Mouse (Mus musculus): Measurements from ENCODE around the gene Abca8a. TPM values are rescaled to one million over a fixed set of nuclear protein-coding genes. Genes with fewer than 3 reads are reported as not detected.

The Abca8a gene
- polyA plus RNA-seq, 1 experiment from 2014 or later, result not detected

DNA sequence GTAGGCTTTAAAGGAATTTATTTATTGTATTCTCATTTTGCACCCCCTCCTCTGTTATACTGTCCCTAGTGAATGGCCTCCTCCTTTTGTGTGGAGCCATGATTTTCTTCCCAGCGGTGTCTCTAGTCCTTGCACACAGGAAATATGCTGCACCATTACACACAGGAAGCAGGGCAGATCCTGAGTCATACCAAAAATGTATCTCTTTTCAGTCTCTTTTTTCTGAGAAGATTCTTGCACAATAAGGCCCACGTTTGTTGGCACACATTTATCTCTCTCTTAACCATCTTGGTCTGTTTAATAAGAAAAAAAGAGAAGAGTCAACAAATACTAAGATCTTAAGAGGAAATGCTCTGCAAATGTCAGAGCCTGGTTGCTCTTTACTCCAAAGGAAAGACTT lies 4.5 kb downstream of the Abca8a start:
- Histone ChIP-seq H3K27ac (ENCODE audit: low read depth, low read length) (no peak overlapping the region), H3K4me1 (ENCODE audit: control insufficient read depth, insufficient read depth, low read length) (no peaks in the 10 kb centered on the region), H3K4me3 (ENCODE audit: low read length) (no peak overlapping the region), H3K36me3 (ENCODE audit: control insufficient read depth, insufficient read depth, low read length) (no peaks in the 10 kb centered on the region), H3K27me3 (ENCODE audit: control insufficient read depth, insufficient read depth, low read length) (no peaks in the 10 kb centered on the region), H3K9me3 (ENCODE audit: control insufficient read depth, low read length) (no peaks in the 10 kb centered on the region), H3K4me2 (replicated peaks; ENCODE audit: low read depth, low read length) (no peak overlapping the region), H3K9ac (ENCODE audit: low read depth, low read length) (no peak overlapping the region)
- ATAC-seq (ENCODE audit: low FRiP score, low TSS enrichment), result no peak
- 74% methylated on average over 2 of the region's 2 CpGs for WGBS

DNA sequence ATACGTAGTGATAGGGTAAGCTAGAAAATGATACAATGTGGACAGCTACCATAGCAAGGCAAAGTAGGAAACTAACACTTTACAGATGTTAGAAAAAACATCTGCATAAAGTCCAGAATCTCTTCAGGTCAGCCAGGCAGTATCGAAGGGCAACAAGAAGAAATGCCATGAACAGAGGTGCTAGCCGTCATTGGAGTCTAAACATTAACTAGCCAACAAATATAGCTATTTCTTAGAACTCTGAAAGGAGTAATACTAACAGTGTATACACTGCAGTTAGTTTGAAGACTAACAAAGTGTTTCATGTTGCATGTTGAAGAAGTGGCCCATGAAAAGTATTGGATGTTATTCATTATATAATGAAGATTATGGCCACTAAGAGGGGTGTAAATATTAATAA lies 23.6 kb downstream of the Abca8a start:
- Histone ChIP-seq H3K4me1 (ENCODE audit: control insufficient read depth, insufficient read depth, low read length) (no peaks in the 10 kb centered on the region), H3K27ac (ENCODE audit: low read depth, low read length) (no peak overlapping the region), H3K4me2 (replicated peaks; ENCODE audit: low read depth, low read length) (no peak overlapping the region), H3K9me3 (ENCODE audit: control insufficient read depth, low read length) (no peaks in the 10 kb centered on the region), H3K4me3 (ENCODE audit: low read length) (no peak overlapping the region), H3K27me3 (ENCODE audit: control insufficient read depth, insufficient read depth, low read length) (no peaks in the 10 kb centered on the region), H3K36me3 (ENCODE audit: control insufficient read depth, insufficient read depth, low read length) (no peaks in the 10 kb centered on the region), H3K9ac (ENCODE audit: low read depth, low read length) (no peak overlapping the region)
- ATAC-seq (ENCODE audit: low FRiP score, low TSS enrichment), result no peak
- 82% methylated on average over 3 of the region's 3 CpGs for WGBS

DNA sequence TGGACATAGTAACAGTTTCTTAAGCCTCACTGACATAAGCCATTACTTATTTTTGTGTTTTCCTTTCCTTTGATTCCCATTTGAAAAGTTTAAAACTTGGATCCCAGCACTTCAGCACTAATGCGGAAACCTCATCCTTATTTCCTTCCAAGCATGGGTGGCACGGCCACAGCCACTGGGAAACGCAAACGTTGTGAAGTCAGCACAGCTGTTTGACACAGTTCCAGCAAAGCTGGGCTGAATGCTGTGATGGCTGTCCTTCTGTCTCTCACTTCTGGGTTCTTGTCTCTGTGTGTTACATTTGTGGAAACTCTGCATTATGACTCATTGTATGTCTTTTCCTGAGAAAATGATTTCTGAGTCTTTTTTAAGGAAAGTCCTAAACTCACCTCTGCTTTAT lies 34.7 kb downstream of the Abca8a start:
- Histone ChIP-seq H3K27me3 (ENCODE audit: control insufficient read depth, insufficient read depth, low read length) (no peaks in the 10 kb centered on the region), H3K27ac (ENCODE audit: low read depth, low read length) (no peak overlapping the region), H3K36me3 (ENCODE audit: control insufficient read depth, insufficient read depth, low read length) (no peaks in the 10 kb centered on the region), H3K4me1 (ENCODE audit: control insufficient read depth, insufficient read depth, low read length) (no peaks in the 10 kb centered on the region), H3K4me2 (replicated peaks; ENCODE audit: low read depth, low read length) (no peak overlapping the region), H3K9ac (ENCODE audit: low read depth, low read length) (no peak overlapping the region), H3K9me3 (ENCODE audit: control insufficient read depth, low read length) (no peaks in the 10 kb centered on the region), H3K4me3 (ENCODE audit: low read length) (no peak overlapping the region)
- no peak for ATAC-seq (ENCODE audit: low FRiP score, low TSS enrichment)
- 68% methylated on average over 4 of the region's 4 CpGs for WGBS

DNA sequence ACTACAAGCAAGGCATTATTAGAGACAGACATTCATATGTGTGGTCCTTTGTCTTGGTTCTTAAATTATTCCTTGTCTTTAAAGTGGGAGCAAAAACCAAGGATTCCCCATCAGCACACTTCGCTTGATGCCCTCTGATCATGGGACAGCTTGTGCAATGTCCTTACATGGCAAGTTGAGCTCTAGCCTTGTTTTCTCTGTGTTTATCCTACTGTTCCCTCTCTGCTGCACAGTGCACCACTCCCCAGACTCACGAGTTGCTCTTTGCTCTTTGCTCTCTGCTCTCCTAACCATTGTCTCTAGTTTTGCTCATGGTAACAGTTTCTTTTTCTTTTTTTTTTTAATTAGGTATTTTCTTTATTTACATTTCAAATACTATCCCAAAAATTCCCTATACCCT lies 35.7 kb downstream of the Abca8a start:
- Histone ChIP-seq H3K27ac (ENCODE audit: low read depth, low read length) (no peak overlapping the region), H3K9ac (ENCODE audit: low read depth, low read length) (no peak overlapping the region), H3K4me2 (replicated peaks; ENCODE audit: low read depth, low read length) (no peak overlapping the region), H3K4me1 (ENCODE audit: control insufficient read depth, insufficient read depth, low read length) (no peaks in the 10 kb centered on the region), H3K9me3 (ENCODE audit: control insufficient read depth, low read length) (no peaks in the 10 kb centered on the region), H3K4me3 (ENCODE audit: low read length) (no peak overlapping the region), H3K36me3 (ENCODE audit: control insufficient read depth, insufficient read depth, low read length) (no peaks in the 10 kb centered on the region), H3K27me3 (ENCODE audit: control insufficient read depth, insufficient read depth, low read length) (no peaks in the 10 kb centered on the region)
- no peak for ATAC-seq (ENCODE audit: low FRiP score, low TSS enrichment)
- 77% methylated on average over 2 of the region's 2 CpGs for WGBS

DNA sequence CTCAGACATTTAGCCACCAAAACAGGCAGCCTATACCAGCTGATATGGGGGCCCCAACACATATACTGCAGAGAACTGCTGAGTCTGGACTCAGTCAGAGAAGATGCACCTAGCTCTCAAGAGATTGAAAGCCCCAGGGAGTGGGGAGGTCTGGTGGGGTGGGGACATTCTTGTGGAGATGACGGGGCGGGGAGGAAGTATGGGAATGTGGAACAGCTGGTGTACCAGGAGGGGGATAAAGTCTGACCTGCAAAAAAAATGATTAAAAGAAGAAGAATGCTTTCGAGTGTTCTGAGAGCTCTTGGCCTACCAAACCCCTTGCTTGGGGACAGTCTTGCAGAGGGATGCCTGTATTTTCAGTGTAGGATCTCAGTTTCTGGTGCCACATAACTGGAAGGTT lies 42.1 kb downstream of the Abca8a start:
- 81% methylated on average over 3 of the region's 3 CpGs for WGBS
- no peak overlapping the region for H3K27ac ChIP-seq (ENCODE audit: low read depth, low read length)
- no peaks in the 10 kb centered on the region for H3K4me1 ChIP-seq (ENCODE audit: control insufficient read depth, insufficient read depth, low read length)
- no peaks in the 10 kb centered on the region for H3K27me3 ChIP-seq (ENCODE audit: control insufficient read depth, insufficient read depth, low read length)
- no peak overlapping the region for H3K4me3 ChIP-seq (ENCODE audit: low read length)
- no peaks in the 10 kb centered on the region for H3K36me3 ChIP-seq (ENCODE audit: control insufficient read depth, insufficient read depth, low read length)
- ATAC-seq (ENCODE audit: low FRiP score, low TSS enrichment), result no peak
- no peaks in the 10 kb centered on the region for H3K9me3 ChIP-seq (ENCODE audit: control insufficient read depth, low read length)
- no peak overlapping the region for H3K9ac ChIP-seq (ENCODE audit: low read depth, low read length)
- no peak overlapping the region for H3K4me2 ChIP-seq (replicated peaks; ENCODE audit: low read depth, low read length)

DNA sequence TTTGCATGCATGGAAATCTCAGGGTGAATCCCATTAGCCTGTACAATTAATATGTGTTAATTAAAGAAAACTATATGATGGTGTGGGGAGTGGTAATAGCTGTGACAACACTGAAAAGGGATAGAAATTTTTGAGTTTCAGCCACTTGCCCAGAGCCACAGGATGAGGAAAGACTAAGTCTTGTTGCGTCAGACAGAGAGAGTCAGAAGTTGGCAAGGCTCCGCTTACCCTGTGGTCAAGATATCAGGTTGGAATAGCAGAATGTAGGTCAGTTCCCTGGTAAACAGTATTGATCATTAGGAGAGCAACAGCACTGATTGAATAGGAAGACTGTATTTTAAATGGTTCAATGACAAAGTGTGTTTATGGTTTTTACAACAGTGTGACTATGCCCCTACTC lies 58.0 kb downstream of the Abca8a start:
- ATAC-seq (ENCODE audit: low FRiP score, low TSS enrichment), result no peak
- H3K27ac ChIP-seq (ENCODE audit: low read depth, low read length), result no peak overlapping the region

DNA sequence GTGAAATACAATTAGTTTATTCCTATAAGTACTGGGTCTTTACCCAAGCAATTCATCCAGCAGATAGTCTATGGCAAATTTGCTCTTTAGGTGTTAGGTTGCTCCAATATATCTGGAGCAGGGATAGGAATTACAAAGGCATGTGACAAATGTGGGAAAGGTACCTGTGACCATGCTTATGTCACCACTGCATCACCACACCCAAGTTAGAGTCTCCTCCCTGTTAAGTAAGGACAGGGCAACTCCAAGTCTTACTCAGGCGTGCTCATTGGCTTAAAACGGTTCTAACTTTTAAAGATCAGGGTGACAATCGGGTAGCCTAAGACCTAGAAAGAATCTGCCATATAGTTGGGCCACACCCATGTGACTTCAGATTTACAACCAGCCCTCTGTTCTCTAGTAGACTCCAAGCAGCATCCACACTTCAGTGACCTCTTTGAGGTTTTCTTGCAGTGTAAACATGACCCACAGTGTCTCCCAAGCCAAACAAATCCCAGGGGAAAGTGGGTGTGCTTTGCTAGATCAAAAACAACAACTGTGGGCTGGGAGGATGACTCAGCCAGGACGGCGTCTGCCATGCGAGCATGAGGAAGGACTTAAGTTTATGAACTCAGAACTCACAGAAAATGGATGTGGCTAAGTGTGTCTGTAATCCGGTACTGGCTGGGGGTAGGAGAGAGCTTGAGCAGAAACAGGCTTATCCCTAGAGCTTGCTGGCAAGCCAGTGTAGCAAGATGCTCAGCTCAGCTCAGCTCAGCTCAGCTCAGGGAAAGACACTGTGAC lies 66.7 kb downstream of the Abca8a start:
- H3K4me1 ChIP-seq (ENCODE audit: control insufficient read depth, insufficient read depth, low read length), result 0 out of 2 replicates have a peak, but pooled peaks cover 5% of the 10 kb centered on the region
- H3K9me3 ChIP-seq (ENCODE audit: control insufficient read depth, low read length), result no peaks in the 10 kb centered on the region
- H3K27ac ChIP-seq (ENCODE audit: low read depth, low read length), result no peak overlapping the region
- no peak overlapping the region for H3K9ac ChIP-seq (ENCODE audit: low read depth, low read length)
- ATAC-seq (ENCODE audit: low FRiP score, low TSS enrichment), result peak; percentile 97
- no peak overlapping the region for H3K4me2 ChIP-seq (replicated peaks; ENCODE audit: low read depth, low read length)
- 14% methylated on average over 7 of the region's 7 CpGs for WGBS
- no peaks in the 10 kb centered on the region for H3K36me3 ChIP-seq (ENCODE audit: control insufficient read depth, insufficient read depth, low read length)
- H3K4me3 ChIP-seq (ENCODE audit: low read length), result no peak overlapping the region
- H3K27me3 ChIP-seq (ENCODE audit: control insufficient read depth, insufficient read depth, low read length), result no peaks in the 10 kb centered on the region

More for the DNA sequence above, 58.0 kb downstream of the Abca8a start:
- WGBS, result 93% methylated on average over 2 of the region's 2 CpGs
- no peaks in the 10 kb centered on the region for H3K9me3 ChIP-seq (ENCODE audit: control insufficient read depth, low read length)
- no peaks in the 10 kb centered on the region for H3K36me3 ChIP-seq (ENCODE audit: control insufficient read depth, insufficient read depth, low read length)
- no peaks in the 10 kb centered on the region for H3K4me1 ChIP-seq (ENCODE audit: control insufficient read depth, insufficient read depth, low read length)
- H3K4me2 ChIP-seq (replicated peaks; ENCODE audit: low read depth, low read length), result no peak overlapping the region
- no peaks in the 10 kb centered on the region for H3K27me3 ChIP-seq (ENCODE audit: control insufficient read depth, insufficient read depth, low read length)
- H3K9ac ChIP-seq (ENCODE audit: low read depth, low read length), result no peak overlapping the region
- H3K4me3 ChIP-seq (ENCODE audit: low read length), result no peak overlapping the region

DNA sequence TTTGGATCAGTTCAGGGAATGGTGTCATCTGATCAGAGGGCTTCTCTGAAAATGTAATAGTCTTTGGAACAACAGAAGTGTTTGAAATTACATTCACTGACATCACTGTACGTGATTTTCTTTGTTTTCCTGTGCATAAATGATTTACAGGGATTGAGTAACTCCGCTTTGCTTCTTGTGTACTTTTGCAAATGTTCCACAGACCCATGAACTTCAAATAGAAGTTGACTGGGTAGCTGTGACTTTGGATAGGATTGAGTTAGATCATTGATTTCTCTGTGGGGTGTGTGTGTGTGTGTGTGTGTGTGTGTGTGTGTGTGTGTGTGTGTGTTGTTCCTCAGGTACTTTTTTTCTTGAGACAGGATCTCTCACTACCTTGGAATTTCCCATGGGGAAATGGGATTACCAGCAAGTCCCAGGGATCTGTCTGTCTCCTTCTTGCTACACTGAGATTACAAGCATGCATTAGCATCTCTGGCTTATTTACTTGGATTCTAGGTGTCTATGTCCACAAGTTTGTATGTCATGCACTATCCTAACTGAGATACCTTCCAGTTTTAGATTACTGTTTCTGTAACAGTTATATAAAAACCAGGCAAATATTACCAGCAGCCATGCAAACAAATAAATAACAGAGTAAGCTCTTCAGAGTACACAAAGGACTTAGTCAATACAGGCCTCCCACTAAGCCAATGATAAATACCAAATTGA lies 84.8 kb downstream of the Abca8a start:
- Histone ChIP-seq H3K36me3 (ENCODE audit: control insufficient read depth, insufficient read depth, low read length) (no peaks in the 10 kb centered on the region), H3K4me3 (ENCODE audit: low read length) (no peak overlapping the region), H3K27ac (ENCODE audit: low read depth, low read length) (no peak overlapping the region), H3K9ac (ENCODE audit: low read depth, low read length) (no peak overlapping the region), H3K9me3 (ENCODE audit: control insufficient read depth, low read length) (no peaks in the 10 kb centered on the region), H3K4me2 (replicated peaks; ENCODE audit: low read depth, low read length) (no peak overlapping the region), H3K4me1 (ENCODE audit: control insufficient read depth, insufficient read depth, low read length) (no peaks in the 10 kb centered on the region), H3K27me3 (ENCODE audit: control insufficient read depth, insufficient read depth, low read length) (no peaks in the 10 kb centered on the region)
- 76% methylated on average over 2 of the region's 2 CpGs for WGBS
- no peak for ATAC-seq (ENCODE audit: low FRiP score, low TSS enrichment)

DNA sequence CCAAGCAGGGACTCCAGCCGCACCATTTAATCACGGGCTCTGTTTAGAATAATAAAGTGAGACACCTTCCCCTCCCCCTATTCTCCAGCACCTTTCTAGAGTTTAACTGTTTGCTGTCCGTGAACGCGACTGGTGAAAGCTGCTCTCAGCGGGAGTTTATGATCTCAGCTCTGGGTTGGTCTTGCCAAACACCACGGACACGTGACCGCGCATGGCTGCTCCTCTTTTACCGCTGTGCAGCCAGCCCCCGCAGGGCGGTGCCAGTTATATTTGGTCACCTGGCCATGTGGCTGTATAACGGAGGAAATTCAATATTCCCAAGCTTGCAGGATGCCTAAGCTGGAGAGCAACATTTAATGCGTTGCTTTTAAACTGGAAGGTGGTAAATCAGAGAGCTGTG lies 100.2 kb downstream of the Abca8a start, which contains the start of gene Abca8b:
TSS of gene Abca8b (minus strand) at position 222 of the 400 bp plus-strand sequence.
- no peaks in the 10 kb centered on the region for H3K9me3 ChIP-seq (ENCODE audit: control insufficient read depth, low read length)
- H3K4me2 ChIP-seq (replicated peaks; ENCODE audit: low read depth, low read length), result peak within 1 kb of the TSS; percentile 68
- no peaks in the 10 kb centered on the region for H3K36me3 ChIP-seq (ENCODE audit: control insufficient read depth, insufficient read depth, low read length)
- no peak within 1 kb of the TSS for H3K27ac ChIP-seq (ENCODE audit: low read depth, low read length)
- H3K4me1 ChIP-seq (ENCODE audit: control insufficient read depth, insufficient read depth, low read length), result no peaks in the 10 kb centered on the region
- no peaks in the 10 kb centered on the region for H3K27me3 ChIP-seq (ENCODE audit: control insufficient read depth, insufficient read depth, low read length)
- peak within 1 kb of the TSS; percentile 33 for H3K4me3 ChIP-seq (ENCODE audit: low read length)
- peak within 1 kb of the TSS; percentile 9; the same call in 1 of the 2 replicates for H3K9ac ChIP-seq (ENCODE audit: low read depth, low read length)
- peak; percentile 98 for ATAC-seq (ENCODE audit: low FRiP score, low TSS enrichment)
- WGBS, result 0% methylated on average over 15 of the region's 15 CpGs

Data from kidney, embryonic 14.5 days (tissue).